Mouse (Mus musculus) limb, embryonic 14.5 days (tissue): ENCODE data around the gene Gm12355. TPM values are rescaled to one million over a fixed set of nuclear protein-coding genes. Genes with fewer than 3 reads are reported as not detected.

Experiments used
- ATAC-seq: fragments of 200-750 bp; cut with Nextera tagmentation; 2 replicates; pipeline ENCODE4 v1.8.0; 2017; ENCODE audit warnings: low read depth, moderate number of reproducible peaks, moderate TSS enrichment; ENCODE audit not compliant: low FRiP score
- DNase-seq: peaks from one replicate; pipeline ENCODE4 v3.0.0-alpha.2; 2015; ENCODE audit warnings: low spot score
- H3K27ac ChIP-seq: fragments of 300-500 bp; sonication (generic); replicated peaks from 2 replicates; pipeline ENCODE4 v1.5.1; 2014; ENCODE audit warnings: low read depth, mild to moderate bottlenecking, low read length, moderate library complexity, mixed read lengths
- H3K27me3 ChIP-seq: fragments of 300-500 bp; sonication (generic); 2 replicates; pipeline ENCODE4 v1.6.1; 2014; ENCODE audit warnings: low read length, mixed read lengths; ENCODE audit not compliant: control insufficient read depth, insufficient read depth
- H3K36me3 ChIP-seq: fragments of 300-500 bp; sonication (generic); 2 replicates; pipeline ENCODE4 v1.6.1; 2014; ENCODE audit warnings: mild to moderate bottlenecking, low read length, moderate library complexity, mixed read lengths; ENCODE audit not compliant: control insufficient read depth, insufficient read depth
- H3K4me1 ChIP-seq: fragments of 300-500 bp; sonication (generic); 2 replicates; pipeline ENCODE4 v1.6.1; 2014; ENCODE audit warnings: antibody characterized with exemption, low read length, mixed read lengths; ENCODE audit not compliant: control insufficient read depth, insufficient read depth
- H3K4me2 ChIP-seq: fragments of 300-500 bp; sonication (generic); replicated peaks from 2 replicates; pipeline ENCODE4 v1.6.1; 2014; ENCODE audit warnings: low read depth, mild to moderate bottlenecking, low read length, moderate library complexity; ENCODE audit not compliant: severe bottlenecking
- H3K4me3 ChIP-seq: fragments of 300-500 bp; sonication (generic); replicated peaks from 2 replicates; pipeline ENCODE4 v1.5.1; 2014; ENCODE audit warnings: low read length
- H3K9ac ChIP-seq: fragments of 300-500 bp; sonication (generic); 2 replicates; pipeline ENCODE4 v1.6.1; 2014; ENCODE audit warnings: mild to moderate bottlenecking, low read depth, low read length, moderate library complexity; ENCODE audit not compliant: severe bottlenecking
- H3K9me3 ChIP-seq: fragments of 300-500 bp; sonication (generic); 2 replicates; pipeline ENCODE4 v1.6.1; 2016; ENCODE audit warnings: low read length; ENCODE audit not compliant: control insufficient read depth
- POLR2A ChIP-seq: fragments of 200-500 bp; IDR thresholded peaks from 2 replicates; pipeline ENCODE4 v1.8.0; 2012; ENCODE audit warnings: inconsistent platforms, mild to moderate bottlenecking, moderate library complexity, borderline replicate concordance; ENCODE audit not compliant: insufficient read depth, insufficient read length; ENCODE audit errors: extremely low read depth
- whole genome bisulfite sequencing: fragments of 180-500 bp; shearing (Covaris S2); extraction: QIAGEN DNeasy Blood & Tissue Kit; methylation state at CpG from one replicate; pipeline ENCODE4 v1.1.7; 2014; 5-methylcytosine and 5-hydroxymethylcytosine counted together
- polyA plus RNA-seq, 2 experiments: library from polyadenylated mRNA; depleted of rRNA in 1 of 2; stranded (reverse) in 1 of 2; unstranded in 1 of 2; fragments of >200 nt; fragmentation: Nextera tagmentation in 1 of 2; extraction: Ambion mirVana in 1 of 2; gene quantifications; 2 replicates each; pipeline versions ENCODE4 v1.2.1 to v1.2.3; 2012 to 2014

Gene Gm12355
- polyA plus RNA-seq, 2 experiments, result 0.31 to 1.3 TPM

DNA sequence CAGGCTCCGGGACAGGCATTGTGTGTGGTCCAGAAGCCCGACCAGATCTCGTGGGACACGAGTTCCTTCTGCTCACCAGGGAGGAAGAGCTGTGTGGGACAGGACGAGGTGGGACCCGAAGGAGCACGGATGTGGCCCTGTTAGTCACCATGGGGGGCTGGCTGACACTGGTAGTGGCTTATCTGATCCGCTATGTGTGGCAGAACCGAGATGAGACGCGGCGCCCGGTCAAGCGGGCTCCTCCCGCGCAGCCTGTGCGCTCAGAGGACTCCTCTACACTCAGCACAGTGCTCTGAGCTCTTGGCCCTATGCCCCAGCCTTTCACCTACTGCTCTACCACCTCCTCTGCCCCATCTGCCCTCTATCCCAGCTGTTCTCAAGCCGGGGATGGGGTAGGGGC is 26.2 kb downstream of the Gm12355 start:
- Histone ChIP-seq H3K4me1 (peaks cover 9% of the 10 kb centered on the region), H3K9ac (no peak overlapping the region), H3K27me3 (peaks cover 8% of the 10 kb centered on the region; the same call in 1 of the 2 replicates), H3K4me3 (no peak overlapping the region), H3K27ac (no peak overlapping the region), H3K4me2 (no peak overlapping the region), H3K9me3 (no peaks in the 10 kb centered on the region), H3K36me3 (no peaks in the 10 kb centered on the region)
- no peak for DNase-seq
- no peak for ATAC-seq
- TF ChIP-seq POLR2A, result no peak
- WGBS, result 30% methylated on average over 18 of the region's 18 CpGs

DNA sequence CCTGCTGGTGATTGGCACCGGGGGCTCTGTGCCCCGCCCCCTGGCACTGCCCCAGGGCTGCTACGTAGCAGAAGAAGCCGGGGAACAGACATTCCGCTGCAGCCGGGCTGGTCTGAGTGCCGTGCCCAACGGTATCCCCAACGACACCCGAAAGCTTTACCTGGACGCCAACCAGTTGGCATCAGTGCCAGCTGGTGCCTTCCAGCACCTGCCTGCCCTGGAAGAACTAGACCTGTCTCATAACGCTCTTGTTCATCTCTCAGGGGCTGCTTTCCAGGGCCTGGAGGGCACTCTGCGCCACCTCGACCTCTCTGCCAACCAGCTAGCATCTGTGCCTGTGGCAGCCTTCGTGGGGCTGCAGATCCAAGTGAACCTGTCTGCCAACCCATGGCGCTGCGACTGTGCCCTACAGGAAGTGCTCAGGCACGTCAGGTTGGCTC is 26.6 kb downstream of the Gm12355 start:
- no peaks in the 10 kb centered on the region for H3K36me3 ChIP-seq
- H3K27ac ChIP-seq, result no peak overlapping the region
- H3K9me3 ChIP-seq, result no peaks in the 10 kb centered on the region
- DNase-seq (no peak), ATAC-seq (no peak)
- no peak overlapping the region for H3K4me2 ChIP-seq
- TF ChIP-seq POLR2A, result no peak
- no peak overlapping the region for H3K9ac ChIP-seq
- peaks cover 8% of the 10 kb centered on the region; the same call in 1 of the 2 replicates for H3K27me3 ChIP-seq
- WGBS, result 55% methylated on average over 16 of the region's 18 CpGs
- H3K4me1 ChIP-seq, result peaks cover 9% of the 10 kb centered on the region
- no peak overlapping the region for H3K4me3 ChIP-seq

DNA sequence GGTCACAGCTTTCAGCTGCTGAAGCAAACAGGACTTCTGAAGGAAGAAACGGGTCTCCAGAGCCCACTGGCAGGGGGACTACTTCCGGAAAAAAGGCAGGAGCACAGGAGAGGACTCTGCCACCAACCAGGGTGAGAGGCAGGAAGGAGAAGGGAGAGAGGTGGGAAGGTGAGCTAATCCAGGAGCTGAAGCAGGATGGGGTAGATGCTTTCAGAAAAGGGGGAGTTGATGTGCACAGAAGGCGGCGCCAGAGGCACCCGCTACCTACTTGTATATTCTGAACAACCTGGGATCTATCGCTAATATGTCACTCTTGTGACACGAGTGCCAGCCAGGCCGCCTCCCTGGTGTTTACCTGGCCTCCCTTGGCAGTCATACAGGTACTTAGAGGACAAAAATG is 27.5 kb downstream of the Gm12355 start, which contains the start of gene Lrrc3c:
Gene Lrrc3c (plus strand): TSS at position 301 of the 400 bp plus-strand sequence.
- H3K9ac ChIP-seq, result no peak within 1 kb of the TSS
- H3K4me1 ChIP-seq, result peaks cover 9% of the 10 kb centered on the region
- no peak within 1 kb of the TSS for H3K27ac ChIP-seq
- no peaks in the 10 kb centered on the region for H3K9me3 ChIP-seq
- peaks cover 8% of the 10 kb centered on the region; the same call in 1 of the 2 replicates for H3K27me3 ChIP-seq
- no peak for ATAC-seq
- H3K4me3 ChIP-seq, result no peak within 1 kb of the TSS
- no peak within 1 kb of the TSS for H3K4me2 ChIP-seq
- H3K36me3 ChIP-seq, result no peaks in the 10 kb centered on the region
- no peak for DNase-seq
- 84% methylated on average over 8 of the region's 8 CpGs for WGBS
- no peak for TF ChIP-seq POLR2A

DNA sequence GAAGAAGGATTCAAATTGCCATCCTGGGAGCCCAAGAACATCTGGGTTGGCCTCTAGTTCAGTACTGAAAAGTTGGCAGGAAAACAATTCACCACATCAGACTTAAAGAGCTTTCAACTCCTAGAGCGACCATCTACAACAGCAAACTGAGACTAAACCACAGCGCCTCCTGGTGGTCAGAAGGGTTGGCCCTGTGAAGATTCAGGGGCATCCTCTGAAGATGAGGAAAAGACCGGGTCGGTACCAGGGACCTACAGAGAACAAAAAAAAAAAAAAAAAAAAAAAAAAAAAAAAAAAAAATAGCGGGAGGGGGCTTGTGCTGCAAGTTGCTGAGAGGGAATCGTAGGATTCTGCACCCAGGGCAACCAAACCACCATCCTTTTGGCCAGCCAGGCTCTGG is 28.1 kb downstream of the Gm12355 start:
- peak; percentile 66 for DNase-seq
- H3K4me2 ChIP-seq, result no peak overlapping the region
- H3K4me3 ChIP-seq, result no peak overlapping the region
- H3K27ac ChIP-seq, result no peak overlapping the region
- TF ChIP-seq POLR2A, result no peak
- H3K27me3 ChIP-seq, result peaks cover 8% of the 10 kb centered on the region; the same call in 1 of the 2 replicates
- H3K9ac ChIP-seq, result no peak overlapping the region
- no peaks in the 10 kb centered on the region for H3K9me3 ChIP-seq
- ATAC-seq, result no peak
- H3K4me1 ChIP-seq, result peaks cover 9% of the 10 kb centered on the region
- 46% methylated on average over 6 of the region's 6 CpGs for WGBS
- H3K36me3 ChIP-seq, result no peaks in the 10 kb centered on the region

DNA sequence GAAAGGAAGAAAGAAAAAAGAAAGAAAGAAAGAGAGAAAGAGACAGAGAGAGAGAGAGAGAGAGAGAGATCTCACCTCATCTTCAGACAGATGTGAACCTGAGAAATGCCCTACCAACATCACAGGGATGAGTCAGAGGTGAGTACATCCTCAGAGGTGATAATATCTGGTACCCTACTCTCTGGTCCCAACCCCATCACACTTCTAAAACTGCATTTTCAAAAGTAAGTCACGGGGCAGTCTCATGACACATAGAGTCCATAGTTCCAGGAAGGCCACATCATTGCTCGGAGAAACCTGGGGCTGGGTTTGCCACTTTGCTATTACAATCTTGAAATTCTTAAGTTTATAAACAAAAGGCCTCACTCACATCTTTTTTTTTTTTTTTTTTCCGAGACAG is 29.5 kb downstream of the Gm12355 start:
- ATAC-seq, result no peak
- DNase-seq, result no peak
- peaks cover 8% of the 10 kb centered on the region; the same call in 1 of the 2 replicates for H3K27me3 ChIP-seq
- H3K9ac ChIP-seq, result no peak overlapping the region
- no peaks in the 10 kb centered on the region for H3K36me3 ChIP-seq
- no peak overlapping the region for H3K4me2 ChIP-seq
- TF ChIP-seq POLR2A, result no peak
- H3K27ac ChIP-seq, result no peak overlapping the region
- 85% methylated on average over 3 of the region's 3 CpGs for WGBS
- no peaks in the 10 kb centered on the region for H3K9me3 ChIP-seq
- peaks cover 4% of the 10 kb centered on the region; the same call in 1 of the 2 replicates for H3K4me1 ChIP-seq
- no peak overlapping the region for H3K4me3 ChIP-seq
